Mouse (Mus musculus): Measurements from ENCODE around the gene F13a1. TPM values are rescaled to one million over a fixed set of nuclear protein-coding genes. Genes with fewer than 3 reads are reported as not detected.
A peak's percentile ranks its signal among the peaks of the same experiment; 100 is the strongest.

Gene F13a1
- 0.82 and 1.9 TPM in 2 replicates for polyA plus RNA-seq (2012; rRNA removed)

DNA sequence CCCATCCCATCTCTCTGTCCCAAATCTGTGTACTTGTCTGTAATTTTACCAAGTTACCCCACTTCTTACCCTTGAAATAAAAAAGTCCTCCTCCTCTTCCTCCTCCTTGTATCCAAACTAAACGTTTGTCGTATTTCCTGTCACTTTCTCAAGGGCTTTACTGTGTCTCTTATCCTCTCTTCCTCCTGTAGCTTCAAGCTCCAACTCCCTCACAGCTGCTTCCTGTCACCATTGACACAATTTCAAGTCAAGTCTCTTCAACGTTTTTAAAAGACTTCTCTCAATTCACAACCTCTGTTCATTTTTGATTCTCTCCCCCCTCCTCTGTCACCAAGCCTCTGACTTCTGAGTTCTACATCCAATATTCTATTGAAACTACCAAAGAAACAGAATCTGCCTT is at the start of gene F13a1:
TSS of gene F13a1 (minus strand) at position 119 of the 400 bp plus-strand sequence.
- DNase-seq (ENCODE audit: extremely low spot score in 1 of 2, low spot score in 1 of 2), result no peak

DNA sequence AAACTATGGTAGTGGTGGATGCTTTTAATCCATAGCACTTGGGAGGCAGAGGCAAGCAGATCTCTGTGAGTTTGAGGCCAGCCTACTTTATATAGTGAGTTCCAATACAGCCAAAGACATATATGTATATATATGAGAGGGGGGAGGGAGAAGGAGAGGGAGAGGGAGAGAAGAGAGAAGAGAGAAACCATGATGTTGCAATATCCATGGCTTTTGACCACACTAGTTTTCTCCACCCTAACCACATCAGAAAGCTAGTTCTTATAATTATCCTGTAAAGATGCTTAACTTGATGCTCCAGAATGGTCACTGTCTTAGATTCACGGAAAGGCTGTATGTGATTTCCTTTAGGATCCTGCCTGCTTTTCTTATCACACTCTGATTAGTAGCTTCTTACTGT is 41.6 kb upstream of the F13a1 start:
- DNase-seq (ENCODE audit: extremely low spot score in 1 of 2, low spot score in 1 of 2), result no peak

- DNase-seq (ENCODE audit: extremely low spot score in 1 of 2, low spot score in 1 of 2), result no peak
Measured at GRCm38 (mm10) chr13:37089104-37089503, 39.1 kb upstream of the F13a1 start.

- DNase-seq (ENCODE audit: extremely low spot score in 1 of 2, low spot score in 1 of 2), result peak in 1 of 2 experiments; percentile 8
Measured at GRCm38 (mm10) chr13:37081506-37082241, 31.6 kb upstream of the F13a1 start.

GRCm38 (mm10) chr13:37071390-37071789 is 21.3 kb upstream of the F13a1 start:
- DNase-seq (ENCODE audit: extremely low spot score in 1 of 2, low spot score in 1 of 2), result no peak

GRCm38 (mm10) chr13:37070824-37071223 is 20.8 kb upstream of the F13a1 start:
- no peak for DNase-seq (ENCODE audit: extremely low spot score in 1 of 2, low spot score in 1 of 2)

- DNase-seq (ENCODE audit: extremely low spot score in 1 of 2, low spot score in 1 of 2), result no peak
Measured at GRCm38 (mm10) chr13:37060810-37061209, 10.8 kb upstream of the F13a1 start.

GRCm38 (mm10) chr13:37056662-37057061 is 6.6 kb upstream of the F13a1 start:
- DNase-seq (ENCODE audit: extremely low spot score in 1 of 2, low spot score in 1 of 2), result no peak

DNA sequence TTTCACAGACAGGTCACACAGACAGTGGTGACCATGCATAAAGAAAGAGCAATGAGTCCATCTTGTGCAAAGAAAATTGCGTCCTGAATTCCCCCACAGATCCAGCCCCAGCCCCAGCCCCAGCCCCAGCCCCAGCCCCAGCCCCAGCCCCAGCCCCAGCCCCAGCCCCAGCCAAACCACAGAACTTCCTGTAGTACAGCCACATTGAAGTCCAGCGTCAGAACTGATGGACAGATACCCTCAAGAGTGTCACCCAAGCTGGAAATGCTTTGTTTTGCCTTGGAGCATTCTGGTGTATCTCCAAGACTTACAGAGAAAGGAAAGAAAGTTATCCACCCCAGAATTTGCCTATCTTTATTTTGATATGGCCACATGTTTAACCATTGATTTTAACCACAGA is 413 bp downstream of the F13a1 start:
- DNase-seq (ENCODE audit: extremely low spot score in 1 of 2, low spot score in 1 of 2), result no peak

GRCm38 (mm10) chr13:37049018-37049417 is 1.0 kb downstream of the F13a1 start:
- no peak for DNase-seq (ENCODE audit: extremely low spot score in 1 of 2, low spot score in 1 of 2)

- DNase-seq (ENCODE audit: extremely low spot score in 1 of 2, low spot score in 1 of 2), result no peak
Measured at GRCm38 (mm10) chr13:37045005-37045404, 5.0 kb downstream of the F13a1 start.

- peak in 1 of 2 experiments; percentile 55 for DNase-seq (ENCODE audit: extremely low spot score in 1 of 2, low spot score in 1 of 2)
Measured at GRCm38 (mm10) chr13:37034745-37035144, 15.3 kb downstream of the F13a1 start.

DNA sequence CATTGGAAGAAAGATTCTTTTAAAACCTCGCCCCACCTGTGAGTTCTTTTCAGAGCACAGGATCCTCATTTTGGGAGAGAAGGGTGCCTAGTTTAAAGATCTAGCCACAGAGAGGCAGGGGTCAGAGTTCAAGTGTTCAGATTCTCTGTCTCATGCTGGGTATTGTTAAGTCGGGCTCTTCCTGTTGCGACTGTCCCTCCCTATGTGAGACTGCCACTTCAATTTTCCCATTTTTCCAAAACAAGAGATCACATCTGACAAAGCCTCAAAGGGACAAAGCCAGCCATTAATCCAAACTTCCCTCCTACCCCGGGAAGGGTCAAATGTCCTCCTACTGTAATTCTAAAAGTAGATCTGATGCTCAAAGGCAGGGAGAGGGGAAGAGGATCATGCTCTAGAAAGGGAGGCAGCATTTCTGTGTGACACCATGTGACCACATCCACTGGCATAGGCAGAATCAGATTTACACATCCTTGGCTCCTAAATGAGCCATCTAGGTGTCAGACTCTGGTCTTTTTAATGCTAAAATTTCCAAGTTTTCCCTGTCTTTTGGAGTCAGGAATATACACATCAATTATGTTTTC is 24.0 kb downstream of the F13a1 start:
- no peak for DNase-seq (ENCODE audit: extremely low spot score in 1 of 2, low spot score in 1 of 2)

DNA sequence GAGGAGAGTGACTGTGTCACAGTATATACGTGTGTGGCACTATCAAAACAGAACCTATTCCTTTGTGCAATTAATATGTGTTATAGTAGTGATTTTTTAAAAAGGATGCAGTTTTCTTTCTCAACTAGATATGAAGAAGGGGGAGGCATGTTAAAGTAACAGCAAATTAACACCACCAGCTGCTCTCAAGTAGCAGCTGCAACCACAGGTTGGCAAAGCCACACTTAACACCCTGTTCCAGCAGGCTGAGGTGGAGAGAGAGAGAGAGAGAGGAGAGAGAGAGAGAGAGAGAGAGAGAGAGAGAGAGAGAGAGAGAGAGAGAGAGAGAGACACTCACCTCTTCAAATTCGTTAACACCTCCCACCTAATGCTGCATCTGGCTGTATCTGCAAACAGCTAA is 28.5 kb downstream of the F13a1 start:
- no peak for DNase-seq (ENCODE audit: extremely low spot score in 1 of 2, low spot score in 1 of 2)

DNA sequence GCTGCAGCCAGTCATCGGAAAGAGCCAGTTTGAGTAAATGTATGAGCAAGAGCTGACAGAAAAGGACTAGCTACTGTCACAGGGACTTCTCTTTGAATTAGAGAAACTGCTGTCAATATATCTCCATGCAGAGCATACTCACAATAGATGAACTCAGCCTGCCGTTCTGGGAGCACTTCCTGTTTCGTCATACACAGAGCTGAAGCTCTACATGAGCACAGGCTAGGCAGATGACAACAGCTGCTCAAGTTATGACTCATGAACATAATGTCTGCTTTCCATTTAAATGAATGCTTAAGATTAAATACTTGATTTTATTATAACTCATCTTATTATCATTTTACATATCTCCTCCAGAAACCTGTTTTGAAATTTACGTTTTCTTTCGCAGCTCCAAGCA is 39.3 kb downstream of the F13a1 start:
- no peak for DNase-seq (ENCODE audit: extremely low spot score in 1 of 2, low spot score in 1 of 2)

DNA sequence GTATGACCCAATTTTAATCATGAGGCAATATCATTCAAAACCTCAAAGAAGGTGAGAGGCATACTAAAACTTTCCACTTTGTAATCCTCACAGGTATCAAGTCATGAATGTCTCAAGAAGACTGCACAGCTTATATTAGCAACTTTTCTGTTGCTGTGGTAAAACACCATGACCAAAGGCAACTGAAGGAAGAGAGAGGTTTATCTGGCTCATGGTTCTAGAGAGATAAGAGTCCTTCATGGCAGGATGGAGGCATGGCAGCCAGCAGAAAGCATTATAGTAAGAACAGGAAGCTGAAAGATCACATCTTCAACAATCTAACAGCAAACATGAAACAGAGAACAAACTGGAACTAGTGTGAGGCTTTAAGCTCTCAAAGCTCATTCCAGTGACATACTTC is 43.8 kb downstream of the F13a1 start:
- no peak for DNase-seq (ENCODE audit: extremely low spot score in 1 of 2, low spot score in 1 of 2)

DNA sequence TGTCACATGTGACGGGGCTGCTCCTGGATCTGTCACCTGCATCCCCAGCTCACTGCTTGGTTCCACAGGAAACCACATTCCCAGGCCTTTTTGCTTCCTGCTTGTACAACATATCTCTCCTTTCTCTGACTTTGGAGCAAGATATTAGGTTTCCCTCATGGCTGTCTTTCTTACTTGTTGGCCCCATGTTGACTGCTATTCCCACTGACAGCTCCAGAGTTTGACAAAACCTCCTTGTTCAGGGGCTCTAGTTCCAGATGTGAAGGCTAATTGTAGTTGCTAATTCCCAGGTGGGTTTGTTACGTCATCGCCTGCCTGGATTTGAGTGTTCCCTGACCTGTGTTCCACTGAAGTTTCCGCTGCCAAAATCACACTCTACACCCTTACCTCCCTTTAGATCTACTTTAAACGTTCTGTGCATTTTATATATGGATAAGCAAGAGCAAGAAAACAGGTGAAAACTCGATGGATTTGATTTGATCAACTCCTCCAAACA is 50.8 kb downstream of the F13a1 start:
- DNase-seq (ENCODE audit: extremely low spot score in 1 of 2, low spot score in 1 of 2), result no peak

- no peak for DNase-seq (ENCODE audit: extremely low spot score in 1 of 2, low spot score in 1 of 2)
Measured at GRCm38 (mm10) chr13:36993593-36993992, 56.5 kb downstream of the F13a1 start.

- DNase-seq (ENCODE audit: extremely low spot score in 1 of 2, low spot score in 1 of 2), result no peak
Measured at GRCm38 (mm10) chr13:36988392-36988791, 61.7 kb downstream of the F13a1 start.

DNA sequence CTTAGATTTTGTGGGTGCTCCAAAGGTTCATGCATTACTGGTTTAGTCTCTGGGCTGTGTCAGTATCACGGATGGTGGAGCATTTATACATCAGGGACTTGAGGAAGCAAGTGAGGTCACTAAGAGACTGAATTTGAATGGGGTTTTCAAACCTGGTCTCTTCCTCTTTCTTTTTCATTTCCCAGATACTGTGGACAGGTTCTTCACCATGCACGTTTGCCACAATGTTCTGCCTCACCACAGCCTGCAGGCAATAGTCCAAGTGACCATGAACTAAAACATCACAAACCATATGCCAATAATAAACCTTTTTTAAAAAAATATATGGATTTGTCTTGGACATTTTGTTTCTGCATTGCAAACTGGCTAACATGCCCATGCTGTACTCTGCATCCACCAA is 77.0 kb downstream of the F13a1 start:
- DNase-seq (ENCODE audit: extremely low spot score in 1 of 2, low spot score in 1 of 2), result no peak

DNA sequence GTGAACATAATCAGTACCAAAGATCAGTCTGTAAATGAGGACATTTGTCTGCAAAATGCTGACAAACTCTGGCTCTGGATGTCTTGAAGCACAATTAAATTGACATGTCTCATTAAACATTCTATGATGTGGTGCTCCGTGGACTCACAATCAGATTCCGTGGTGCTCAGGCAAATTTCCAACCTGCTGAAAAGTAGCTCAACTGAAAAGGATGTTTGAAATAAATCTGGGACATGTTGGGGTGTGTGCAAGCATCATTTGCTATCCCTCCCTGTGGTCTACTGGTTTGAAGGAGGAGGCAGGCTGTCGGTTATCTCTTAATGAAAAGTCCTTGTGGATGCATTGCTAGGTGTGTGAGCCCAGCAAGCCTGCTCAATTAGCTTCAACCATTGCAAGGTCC is 77.8 kb downstream of the F13a1 start:
- DNase-seq (ENCODE audit: extremely low spot score in 1 of 2, low spot score in 1 of 2), result no peak

GRCm38 (mm10) chr13:36962926-36963325 is 87.1 kb downstream of the F13a1 start:
- no peak for DNase-seq (ENCODE audit: extremely low spot score in 1 of 2, low spot score in 1 of 2)

Data from frontal cortex, adult 2 months (tissue).